Mouse (Mus musculus) ES-CJ7 (cell line): ENCODE data around the gene Hinfp.
"Not testable (repeated sequence)": the region's sequence is repeated elsewhere in the genome, so short reads cannot be mapped to it uniquely, and the experiment has no call there.

Experiments used
- DNase-seq: peaks from one replicate; pipeline ENCODE4 v3.0.0; 2011; ENCODE audit warnings: low read depth, low spot score

Hinfp gene

DNA sequence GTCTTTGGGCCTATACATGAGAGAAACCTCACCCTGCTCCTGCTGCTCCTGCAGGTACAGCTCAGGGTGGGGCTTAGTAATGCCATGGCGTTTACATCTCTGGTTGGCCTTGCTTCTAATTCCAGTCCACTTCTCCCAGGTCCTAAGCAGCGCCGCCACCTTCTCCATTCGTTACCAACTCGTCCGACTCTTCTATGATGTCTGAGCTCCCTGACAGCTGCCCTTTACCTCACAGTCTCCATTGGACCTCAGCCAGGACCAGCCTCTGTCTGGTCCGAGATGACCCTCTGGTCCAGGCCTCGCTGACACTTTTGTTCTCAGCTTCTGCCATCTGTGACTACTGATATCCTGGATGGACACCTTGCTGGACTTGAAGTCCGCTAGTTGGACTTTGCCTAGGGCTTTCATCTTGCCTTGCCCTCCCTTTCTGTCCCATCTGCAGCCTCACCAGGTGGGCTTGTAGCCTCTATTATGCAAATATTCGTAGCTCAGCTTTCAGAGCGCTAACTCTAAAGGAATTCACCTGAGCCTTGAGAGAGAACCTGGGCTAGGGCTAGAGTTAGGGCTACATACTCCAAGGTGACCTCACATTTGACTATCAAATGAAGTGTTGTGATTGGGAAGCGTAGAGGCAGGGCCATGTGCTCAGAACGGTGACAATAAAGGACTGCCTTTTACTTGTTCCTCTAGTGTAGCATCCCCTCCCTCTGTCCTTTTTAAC, 27.6 kb upstream of the Hinfp start:
- peak; percentile 97 for DNase-seq

DNA sequence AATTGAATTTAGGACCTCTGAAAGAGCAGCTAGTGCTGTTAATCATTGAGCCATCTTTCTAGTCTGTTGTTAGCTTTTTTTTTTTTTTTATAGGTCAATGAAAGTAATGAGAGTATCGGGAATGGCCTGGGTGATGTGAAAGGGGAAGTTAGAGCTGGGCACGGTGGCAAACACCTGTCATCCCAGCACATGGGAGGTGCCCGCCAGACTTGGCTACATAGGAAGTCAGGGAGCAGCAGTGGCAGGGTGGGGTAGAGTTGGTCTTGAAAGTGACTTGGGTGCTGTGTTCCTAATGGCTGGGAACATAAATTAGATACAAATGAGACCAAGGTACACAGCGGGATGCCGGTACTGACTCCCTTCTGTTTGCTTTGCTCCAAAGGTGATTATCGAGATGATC, 25.3 kb upstream of the Hinfp start:
- no peak for DNase-seq

DNA sequence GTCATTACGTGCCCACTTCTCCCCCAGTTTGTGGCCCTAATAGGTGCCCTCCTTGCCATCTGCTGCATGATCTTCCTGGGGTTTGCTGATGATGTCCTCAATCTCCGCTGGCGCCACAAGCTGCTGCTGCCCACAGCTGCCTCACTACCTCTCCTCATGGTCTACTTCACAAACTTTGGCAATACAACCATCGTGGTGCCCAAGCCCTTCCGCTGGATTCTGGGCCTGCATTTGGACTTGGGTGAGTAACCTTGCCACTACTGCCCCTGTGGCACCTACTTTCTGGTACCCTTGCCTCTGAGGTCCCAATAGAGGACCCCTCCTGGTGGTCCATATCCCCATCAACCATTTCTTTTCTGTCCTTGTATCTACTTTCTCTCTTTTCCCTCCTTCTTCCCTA, 22.5 kb upstream of the Hinfp start:
- DNase-seq: no peak

GRCm38 (mm10) chr9:44327064-44327711, 21.7 kb upstream of the Hinfp start:
- DNase-seq: peak; percentile 72

- peak; percentile 92 for DNase-seq
Observed at GRCm38 (mm10) chr9:44326371-44327063, 21.0 kb upstream of the Hinfp start.

- no peak for DNase-seq
Observed at GRCm38 (mm10) chr9:44325768-44326370, 20.4 kb upstream of the Hinfp start, which contains the start of gene Dpagt1. Dpagt1 (plus strand) TSS chr9:44326019.

DNA sequence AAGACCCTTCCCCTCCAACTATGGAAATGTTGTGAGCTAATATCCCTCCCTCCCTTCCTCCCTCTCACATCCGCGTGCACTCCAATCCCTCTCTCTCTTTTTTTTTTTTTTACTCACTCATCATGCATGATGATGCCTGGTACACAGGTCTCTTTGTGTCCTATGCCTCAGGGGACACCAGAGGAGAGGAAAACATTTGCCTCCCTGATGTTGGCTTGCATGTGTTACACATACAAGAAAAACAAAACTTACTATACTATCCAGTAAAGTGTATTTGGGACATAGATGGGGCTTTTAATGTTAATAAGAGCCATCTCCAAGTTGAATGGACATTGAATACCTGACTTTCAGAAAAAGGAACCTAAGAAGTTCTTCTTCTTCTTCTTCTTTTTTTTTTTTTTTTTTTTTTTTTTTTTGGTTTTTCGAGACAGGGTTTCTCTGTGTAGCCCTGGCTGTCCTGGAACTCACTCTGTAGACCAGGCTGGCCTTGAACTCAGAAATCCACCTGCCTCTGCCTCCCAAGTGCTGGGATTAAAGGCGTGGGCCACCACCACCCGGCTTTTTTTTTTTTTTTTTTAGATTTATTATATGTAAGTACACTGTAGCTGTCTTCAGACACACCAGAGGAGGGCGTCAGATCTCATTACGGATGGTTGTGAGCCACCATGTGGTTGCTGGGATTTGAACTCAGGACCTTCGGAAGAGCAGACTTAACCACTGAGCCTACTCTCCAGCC, 19.7 kb upstream of the Hinfp start:
- DNase-seq: not testable (repeated sequence)

DNA sequence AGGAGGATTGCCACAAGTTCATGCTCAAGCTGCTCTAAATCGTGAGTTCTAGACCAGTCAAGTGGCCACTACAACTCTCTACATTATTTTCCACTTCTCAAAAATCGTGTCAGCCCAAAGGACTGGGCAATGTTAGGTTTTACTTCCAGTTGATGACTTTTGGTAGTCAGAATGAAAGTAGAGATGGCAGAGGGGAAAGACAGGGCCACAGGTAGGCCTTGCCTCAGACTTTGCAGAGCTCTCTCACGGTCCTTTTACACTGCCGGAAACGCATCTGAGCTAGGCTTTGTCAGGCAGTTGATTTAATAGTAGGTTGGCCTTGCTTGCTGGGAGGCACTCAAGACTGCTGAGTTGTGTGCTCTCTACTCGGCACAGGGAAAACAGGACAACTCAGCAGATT, 18.7 kb upstream of the Hinfp start:
- DNase-seq: no peak

- not testable (repeated sequence) for DNase-seq
Observed at GRCm38 (mm10) chr9:44323656-44324055, 18.2 kb upstream of the Hinfp start.

- no peak for DNase-seq
Observed at GRCm38 (mm10) chr9:44320799-44321133, 15.3 kb upstream of the Hinfp start.

DNA sequence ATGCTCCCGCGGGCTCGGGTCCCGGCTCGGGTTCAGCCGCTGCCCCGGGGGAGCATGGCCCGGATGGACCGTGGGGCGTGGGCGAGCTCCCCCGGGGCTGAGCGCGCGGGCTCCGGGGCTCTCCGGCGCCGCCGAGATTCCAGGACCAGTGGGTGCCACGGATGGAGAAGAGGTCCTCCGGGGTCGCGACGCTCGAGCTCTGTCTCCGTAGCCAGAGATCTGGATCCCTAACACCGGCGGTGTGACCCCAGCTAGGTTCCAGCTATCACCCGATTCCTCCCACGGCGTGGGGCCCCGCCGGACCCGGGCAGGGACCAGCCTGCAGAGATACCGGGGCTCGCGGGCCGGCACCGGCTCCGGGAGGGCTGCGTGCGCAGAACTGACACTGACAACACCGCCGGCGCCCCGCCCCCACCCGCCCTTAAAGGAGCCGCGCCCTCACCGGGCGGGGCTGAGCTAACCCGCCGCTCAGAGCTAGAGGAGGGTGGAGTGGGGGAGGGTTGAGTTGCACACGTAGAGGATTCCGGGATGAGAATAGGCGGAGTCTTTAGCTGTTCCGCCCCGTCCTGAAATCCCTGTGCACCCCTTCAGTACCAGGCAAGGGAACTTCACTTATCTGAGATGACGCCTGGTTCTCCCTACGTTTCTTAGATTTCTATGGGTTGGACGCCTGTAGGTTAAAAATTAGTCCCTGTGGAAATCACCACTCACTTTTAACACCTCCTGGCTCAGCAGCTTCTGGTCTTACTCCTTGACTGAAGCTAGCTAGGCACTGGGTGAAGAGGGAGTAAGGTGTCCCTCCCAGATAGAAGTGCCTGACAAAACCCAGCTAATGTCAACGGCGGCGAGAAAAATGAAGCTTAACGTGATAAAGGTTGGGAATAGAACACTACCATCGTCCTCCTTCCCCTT, 14.7 kb upstream of the Hinfp start, which contains the start of gene C2cd2l:
Gene C2cd2l (minus strand): TSS at position 399 of the 912 bp plus-strand sequence.
- peak; percentile 97 for DNase-seq

- no peak for DNase-seq
Observed at GRCm38 (mm10) chr9:44319105-44319886, 13.8 kb upstream of the Hinfp start.

DNA sequence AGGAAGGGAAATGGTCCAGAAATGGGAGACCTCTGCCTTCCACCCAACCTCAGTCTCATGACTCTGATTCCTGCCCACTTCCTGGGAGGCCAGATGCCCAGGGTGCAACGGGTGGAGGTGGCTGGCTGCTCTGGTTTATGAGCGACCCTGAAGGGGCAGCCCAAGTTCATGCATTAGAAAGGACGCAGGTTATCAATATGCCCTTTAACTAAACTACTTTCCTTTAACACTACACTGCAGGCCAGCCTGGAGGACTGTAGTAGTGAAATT, 13.3 kb upstream of the Hinfp start:
- no peak for DNase-seq

DNA sequence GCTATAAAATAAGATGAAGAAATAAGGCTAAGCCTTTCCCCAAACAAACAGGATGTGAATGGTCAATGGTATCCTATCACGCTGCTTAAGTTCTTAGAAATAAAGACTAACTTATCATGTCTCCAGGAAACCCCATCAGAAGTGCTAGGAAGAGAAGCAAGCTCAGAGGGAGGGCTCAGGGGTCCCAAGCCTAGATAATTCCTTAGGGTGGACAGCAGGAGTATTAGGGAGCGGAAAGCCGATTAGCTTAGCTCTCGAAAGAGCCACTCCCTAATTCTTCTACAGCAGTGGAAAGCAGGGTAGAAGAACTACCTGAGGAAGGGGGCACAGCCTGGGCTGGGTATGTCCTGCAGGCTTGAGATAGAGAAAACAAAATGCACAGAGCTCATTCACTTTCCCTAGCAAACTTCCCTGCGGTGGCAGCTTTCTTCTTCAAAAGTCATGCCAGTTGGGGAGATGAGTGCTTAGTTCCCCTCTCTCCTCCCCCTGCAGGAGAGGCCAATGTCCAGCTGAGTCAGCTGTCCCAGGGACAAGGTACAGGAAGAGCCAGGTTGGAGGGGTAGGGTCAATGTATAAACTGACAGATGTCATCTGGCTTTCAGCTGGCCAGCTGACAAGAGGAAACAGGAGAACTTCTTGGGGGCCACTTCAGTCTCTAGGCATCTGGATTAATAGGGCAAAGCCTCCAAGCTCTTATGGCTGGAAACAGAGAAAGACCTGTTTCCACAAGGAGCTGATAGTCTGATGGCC, 12.8 kb upstream of the Hinfp start:
- no peak for DNase-seq

DNA sequence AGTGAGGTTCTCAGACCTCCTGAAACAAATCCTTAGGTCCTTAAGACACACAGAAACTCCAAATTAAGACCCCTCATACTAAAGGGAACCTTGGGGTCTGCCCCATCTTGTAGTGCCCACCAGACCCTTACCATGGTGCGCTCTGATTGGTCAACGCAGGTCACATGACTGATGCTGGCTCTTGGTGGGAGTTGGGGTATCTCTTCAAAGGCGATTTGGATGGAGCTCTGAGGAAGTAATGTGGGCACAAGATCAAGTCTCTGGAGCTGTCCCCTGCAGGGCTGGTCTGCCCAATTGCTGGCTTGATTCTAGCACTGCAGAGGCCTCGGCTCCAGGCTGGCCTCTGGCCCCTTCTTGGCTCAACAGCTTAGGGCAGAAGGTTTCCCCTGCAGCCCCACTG, 12.0 kb upstream of the Hinfp start:
- DNase-seq: no peak

- DNase-seq: no peak
Observed at GRCm38 (mm10) chr9:44314910-44315309, 9.4 kb upstream of the Hinfp start.

- no peak for DNase-seq
Observed at GRCm38 (mm10) chr9:44314257-44314547, 8.7 kb upstream of the Hinfp start.

DNA sequence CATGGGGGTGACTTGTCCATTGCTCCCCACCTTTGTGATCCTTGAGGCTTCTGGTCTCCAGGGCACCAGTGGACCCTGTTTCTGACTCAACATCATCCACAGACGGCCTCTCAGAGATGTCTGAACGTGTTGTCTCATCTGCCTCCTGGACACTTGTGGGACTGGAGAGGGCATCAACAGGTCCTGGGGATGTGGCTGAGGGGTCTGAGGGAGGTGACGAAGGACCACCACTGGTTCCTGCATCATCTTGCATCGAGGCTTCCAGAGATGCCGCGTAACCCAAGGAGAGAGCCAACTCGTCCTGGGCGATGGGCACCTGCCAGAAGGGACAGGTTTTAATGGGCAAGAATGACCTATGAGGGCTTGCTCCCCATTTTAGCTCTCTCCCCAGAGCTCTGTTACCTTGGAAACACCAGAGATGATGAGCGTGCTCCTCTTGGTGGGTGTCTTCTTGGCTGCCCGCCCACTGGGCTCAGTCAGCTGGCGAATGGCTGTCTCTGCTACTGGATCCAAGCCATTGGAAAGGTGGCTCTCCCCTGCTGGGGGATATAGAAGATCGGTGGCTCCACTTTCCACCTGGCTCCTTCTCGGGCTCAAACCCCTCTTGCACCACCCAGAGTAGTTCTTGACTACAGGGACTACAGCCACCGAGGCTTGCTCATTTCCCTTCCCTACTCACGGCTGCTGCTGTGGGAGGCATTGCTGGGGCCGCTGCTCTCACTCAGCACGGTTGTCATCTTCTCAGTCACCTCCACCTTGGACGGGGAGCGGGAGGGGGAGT, 8.2 kb upstream of the Hinfp start:
- no peak for DNase-seq
